Mouse (Mus musculus): ENCODE data around the gene Mrpl54. TPM values are rescaled to one million over a fixed set of nuclear protein-coding genes. Genes with fewer than 3 reads are reported as not detected.

The Mrpl54 gene
- polyA plus RNA-seq (2012; rRNA removed), result 61.6 and 82.0 TPM in 2 replicates

GRCm38 (mm10) chr10:81266211-81267105 lies at the start of gene Mrpl54, which contains the start of gene Apba3:
TSS of gene Mrpl54 (minus strand) at chr10:81266934.
TSS of gene Apba3 (plus strand) at chr10:81266960.

GRCm38 (mm10) chr10:81292554-81293333 lies 26.0 kb upstream of the Mrpl54 start, which contains the start of gene Pip5k1c:
TSS of gene Pip5k1c (plus strand) at chr10:81292963.

GRCm38 (mm10) chr10:81291511-81292104 lies 24.9 kb upstream of the Mrpl54 start, which contains the start of gene Tjp3:
TSS of gene Tjp3 (minus strand) at chr10:81291581.

GRCm38 (mm10) chr10:81252424-81253419 lies 14.0 kb downstream of the Mrpl54 start, which contains the start of gene Matk:
TSS of gene Matk (plus strand) at chr10:81252935.

GRCm38 (mm10) chr10:81232580-81233225 lies 34.0 kb downstream of the Mrpl54 start, which contains the start of gene Zfr2:
TSS of gene Zfr2 (plus strand) at chr10:81233155.

GRCm38 (mm10) chr10:81230438-81231332 lies 36.0 kb downstream of the Mrpl54 start, which contains the start of gene Atcay:
TSS of gene Atcay (minus strand) at chr10:81230833.

Other genes with a start within 250 kb of the Mrpl54 start
- 63.0 and 72.2 TPM in 2 replicates for gene Diras1, start 241.3 kb downstream of the Mrpl54 start, polyA plus RNA-seq (2012; rRNA removed)
- 68.4 and 75.8 TPM in 2 replicates for gene Slc39a3, start 229.5 kb downstream of the Mrpl54 start, polyA plus RNA-seq (2012; rRNA removed)
- 265 and 268 TPM in 2 replicates for gene Sgta, start 206.8 kb downstream of the Mrpl54 start, polyA plus RNA-seq (2012; rRNA removed)
- 75.2 and 75.3 TPM in 2 replicates for gene Thop1, start 196.9 kb downstream of the Mrpl54 start, polyA plus RNA-seq (2012; rRNA removed)
- 0.40 and 0.48 TPM in 2 replicates for gene Creb3l3, start 168.1 kb downstream of the Mrpl54 start, polyA plus RNA-seq (2012; rRNA removed)
- 179 and 183 TPM in 2 replicates for gene Map2k2, start 161.0 kb downstream of the Mrpl54 start, polyA plus RNA-seq (2012; rRNA removed)
- gene Zbtb7a, start 131.7 kb downstream of the Mrpl54 start, polyA plus RNA-seq (2012; rRNA removed), result 8.3 and 9.9 TPM in 2 replicates
- gene Pias4, start 99.0 kb downstream of the Mrpl54 start, polyA plus RNA-seq (2012; rRNA removed), result 23.5 and 28.9 TPM in 2 replicates
- gene Eef2, start 90.3 kb downstream of the Mrpl54 start, polyA plus RNA-seq (2012; rRNA removed), result 1,300 and 1,423 TPM in 2 replicates
- gene Dapk3, start 83.9 kb downstream of the Mrpl54 start, polyA plus RNA-seq (2012; rRNA removed), result 67.6 and 77.1 TPM in 2 replicates
- not detected in 2 replicates for gene 4930442H23Rik, start 83.1 kb downstream of the Mrpl54 start, polyA plus RNA-seq (2012; rRNA removed)
- 0.16 and 0.17 TPM in 2 replicates for gene Nmrk2, start 64.9 kb downstream of the Mrpl54 start, polyA plus RNA-seq (2012; rRNA removed)
- gene Atcay, start 36.1 kb downstream of the Mrpl54 start, polyA plus RNA-seq (2012; rRNA removed), result 163 and 174 TPM in 2 replicates
- gene Zfr2, start 33.8 kb downstream of the Mrpl54 start, polyA plus RNA-seq (2012; rRNA removed), result 67.6 and 70.9 TPM in 2 replicates
- 160 and 167 TPM in 2 replicates for gene Matk, start 14.0 kb downstream of the Mrpl54 start, polyA plus RNA-seq (2012; rRNA removed)
- 43.6 and 46.7 TPM in 2 replicates for gene Apba3, start within 50 bp of the Mrpl54 start, polyA plus RNA-seq (2012; rRNA removed)
- 4.7 and 5.7 TPM in 2 replicates for gene Tjp3, start 24.6 kb upstream of the Mrpl54 start, polyA plus RNA-seq (2012; rRNA removed)
- 209 and 257 TPM in 2 replicates for gene Pip5k1c, start 26.0 kb upstream of the Mrpl54 start, polyA plus RNA-seq (2012; rRNA removed)
- gene Cactin, start 54.2 kb upstream of the Mrpl54 start, polyA plus RNA-seq (2012; rRNA removed), result 31.3 and 32.6 TPM in 2 replicates
- gene Tbxa2r, start 61.8 kb upstream of the Mrpl54 start, polyA plus RNA-seq (2012; rRNA removed), result 2.9 and 3.2 TPM in 2 replicates
- 0.08 and 0.09 TPM in 2 replicates for gene Gipc3, start 76.3 kb upstream of the Mrpl54 start, polyA plus RNA-seq (2012; rRNA removed)
- gene Hmg20b, start 83.5 kb upstream of the Mrpl54 start, polyA plus RNA-seq (2012; rRNA removed), result 29.3 and 32.0 TPM in 2 replicates
- 17.9 and 18.2 TPM in 2 replicates for gene Mfsd12, start 90.6 kb upstream of the Mrpl54 start, polyA plus RNA-seq (2012; rRNA removed)
- gene 4930404N11Rik, start 98.9 kb upstream of the Mrpl54 start, polyA plus RNA-seq (2012; rRNA removed), result 0.48 TPM in 1 of 2 replicates, not detected in the other
- gene Fzr1, start 111.6 kb upstream of the Mrpl54 start, polyA plus RNA-seq (2012; rRNA removed), result 138 and 139 TPM in 2 replicates
- gene Dohh, start 117.5 kb upstream of the Mrpl54 start, polyA plus RNA-seq (2012; rRNA removed), result 66.2 and 66.7 TPM in 2 replicates
- 6.6 and 8.8 TPM in 2 replicates for gene Gm48551, start 117.5 kb upstream of the Mrpl54 start, polyA plus RNA-seq (2012; rRNA removed)
- 7.0 and 10.1 TPM in 2 replicates for gene Gm48552, start 122.1 kb upstream of the Mrpl54 start, polyA plus RNA-seq (2012; rRNA removed)
- 3.9 and 4.1 TPM in 2 replicates for gene Smim24, start 126.1 kb upstream of the Mrpl54 start, polyA plus RNA-seq (2012; rRNA removed)
- gene Nfic, start 188.7 kb upstream of the Mrpl54 start, polyA plus RNA-seq (2012; rRNA removed), result 8.6 and 8.9 TPM in 2 replicates
- 300 and 400 TPM in 2 replicates for gene Celf5, start 215.8 kb upstream of the Mrpl54 start, polyA plus RNA-seq (2012; rRNA removed)
- gene Ncln, start 229.5 kb upstream of the Mrpl54 start, polyA plus RNA-seq (2012; rRNA removed), result 141 and 144 TPM in 2 replicates
- 0.23 and 0.24 TPM in 2 replicates for gene S1pr4, start 233.2 kb upstream of the Mrpl54 start, polyA plus RNA-seq (2012; rRNA removed)

Measured in central nervous system, embryonic 18 days (tissue).